Mouse (Mus musculus): ENCODE measurements around the gene Cog7.

DNA sequence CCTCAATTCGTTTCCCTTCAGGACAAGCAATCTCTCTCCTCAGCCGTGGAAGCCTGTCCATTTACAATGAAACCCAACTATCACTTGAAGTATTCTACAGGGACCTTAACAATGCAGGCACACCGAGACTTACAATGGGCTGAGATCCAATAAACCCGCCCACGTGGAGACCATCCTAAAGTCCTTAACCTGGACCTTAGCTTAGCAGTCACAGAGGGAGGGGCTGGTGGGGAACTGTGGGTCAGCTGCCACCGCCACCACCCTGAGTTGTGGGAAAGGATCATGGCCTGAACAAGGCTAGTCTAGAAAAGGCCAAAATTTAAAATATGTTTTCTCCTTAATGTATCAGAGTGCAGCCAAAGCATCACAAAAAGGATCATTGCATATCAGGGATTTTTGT, 42.3 kb downstream of the Cog7 start:
- TF ChIP-seq GATA1 (IDR thresholded peaks at IDR 0.05; ENCODE audit: borderline replicate concordance, low read length) (no peak), FLI1 (IDR thresholded peaks at IDR 0.05; ENCODE audit: low read length) (no peak)
